Mouse (Mus musculus) 416B (cell line): ENCODE results near the gene Ccdc42.

Experiments used
- DNase-seq: peaks from one replicate; pipeline ENCODE4 v3.0.0; 2011; ENCODE audit warnings: low read depth

Gene Ccdc42

DNA sequence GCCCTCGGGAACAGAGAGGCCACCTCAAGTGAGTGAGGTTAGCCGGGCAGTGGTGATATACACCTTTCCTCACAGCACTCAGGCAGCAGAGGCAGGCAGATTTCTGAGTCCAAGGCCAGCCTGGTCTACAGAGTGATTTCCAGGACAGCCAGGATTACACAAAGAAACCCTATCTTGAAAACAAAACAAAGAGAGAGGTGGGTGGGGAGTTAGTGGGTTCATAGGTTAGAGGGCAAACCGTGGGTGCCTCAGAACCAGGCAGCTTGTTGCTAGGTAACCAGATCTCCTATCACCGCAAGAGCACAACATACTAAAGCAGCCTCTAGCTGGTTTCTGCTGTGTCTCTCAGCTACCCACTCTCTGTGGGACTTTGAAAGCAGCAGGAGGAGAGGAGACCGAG lies at the start of gene Ccdc42:
Ccdc42 (plus strand) TSS at position 301 of the 400 bp plus-strand sequence.
- DNase-seq, result no peak

DNA sequence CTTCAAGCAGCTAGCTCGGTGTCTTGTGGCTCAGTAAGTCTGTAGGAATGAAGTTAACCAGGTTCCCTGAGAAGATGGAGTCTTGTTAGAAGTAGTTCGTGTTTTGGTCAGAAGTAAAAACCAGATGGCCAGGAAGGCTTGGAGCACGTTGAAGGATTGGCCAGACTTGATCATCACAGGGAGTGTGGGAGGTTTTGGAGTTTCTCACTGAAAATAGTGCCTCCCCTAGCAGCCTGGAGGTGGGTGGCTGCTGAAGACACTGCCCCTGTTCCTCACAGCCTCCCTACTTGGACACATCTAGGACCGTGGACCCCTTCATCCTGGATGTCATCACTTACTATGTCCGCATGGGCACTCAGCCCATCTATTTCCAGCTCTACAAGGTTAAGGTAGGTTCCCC lies 47.2 kb upstream of the Ccdc42 start:
- no peak for DNase-seq

DNA sequence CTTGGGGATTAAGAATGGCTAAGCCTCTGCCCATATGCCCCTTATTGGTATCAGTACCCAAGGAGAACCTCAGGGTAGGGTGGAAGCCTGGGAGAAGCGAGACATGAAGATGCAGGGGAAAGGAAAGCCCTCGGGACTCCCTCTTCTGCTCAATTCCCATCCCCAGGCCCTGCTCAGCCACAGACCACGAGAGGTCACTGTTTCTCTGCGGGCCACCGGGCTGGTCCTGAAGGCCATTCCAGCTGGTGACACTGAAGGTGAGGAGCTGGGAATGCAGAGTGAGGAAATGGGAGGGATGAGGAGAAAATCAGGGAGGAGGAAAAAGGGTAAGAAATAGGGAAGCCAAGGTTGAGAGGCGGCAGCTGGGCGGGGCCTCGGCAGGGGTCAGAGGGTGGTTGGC lies 42.3 kb upstream of the Ccdc42 start:
- no peak for DNase-seq

DNA sequence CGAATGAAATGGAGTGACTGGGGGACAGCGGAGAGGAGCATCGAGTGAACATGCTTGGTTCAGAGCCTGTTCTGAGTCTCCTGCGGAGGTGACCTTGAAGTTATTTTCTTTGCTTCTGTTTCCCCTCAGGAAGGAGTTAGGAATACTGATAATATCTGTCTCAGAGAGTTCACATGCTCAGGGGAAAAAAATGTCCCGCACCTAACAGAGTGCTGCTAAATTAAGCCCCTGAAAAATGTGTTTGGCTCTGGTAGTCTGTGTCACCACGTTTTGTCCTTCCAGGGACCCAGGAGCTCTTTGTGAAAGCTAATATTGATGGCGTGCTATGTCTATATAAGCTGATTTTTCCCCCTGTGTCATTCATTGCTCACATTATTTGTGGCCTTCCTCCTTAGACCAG lies 41.6 kb upstream of the Ccdc42 start:
- no peak for DNase-seq

DNA sequence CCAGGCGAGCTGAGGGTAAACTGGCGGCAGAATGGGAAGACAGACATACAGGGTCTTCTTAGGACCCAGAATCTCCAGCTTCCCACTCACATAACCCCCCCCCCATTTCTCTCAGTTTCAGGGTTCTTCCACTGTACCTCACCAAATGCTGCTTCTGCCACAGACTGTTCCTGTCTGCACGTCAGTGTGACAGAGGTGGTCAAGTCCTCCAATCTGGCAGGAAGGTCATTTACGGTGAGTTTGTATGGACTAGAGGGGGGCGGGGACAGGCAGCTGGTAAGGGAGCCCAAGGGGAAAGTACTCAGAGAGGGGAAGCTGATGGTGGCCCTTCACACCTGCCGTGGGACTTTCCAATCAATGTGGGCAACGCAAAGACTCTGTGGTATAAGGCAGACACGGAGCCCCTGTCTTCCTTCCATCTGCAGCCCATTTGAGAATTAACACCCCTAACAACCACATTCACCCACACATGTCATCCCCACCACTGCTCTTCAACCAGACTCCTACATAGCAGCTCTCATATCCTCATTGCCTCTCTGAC lies 41.1 kb upstream of the Ccdc42 start:
- DNase-seq, result no peak

DNA sequence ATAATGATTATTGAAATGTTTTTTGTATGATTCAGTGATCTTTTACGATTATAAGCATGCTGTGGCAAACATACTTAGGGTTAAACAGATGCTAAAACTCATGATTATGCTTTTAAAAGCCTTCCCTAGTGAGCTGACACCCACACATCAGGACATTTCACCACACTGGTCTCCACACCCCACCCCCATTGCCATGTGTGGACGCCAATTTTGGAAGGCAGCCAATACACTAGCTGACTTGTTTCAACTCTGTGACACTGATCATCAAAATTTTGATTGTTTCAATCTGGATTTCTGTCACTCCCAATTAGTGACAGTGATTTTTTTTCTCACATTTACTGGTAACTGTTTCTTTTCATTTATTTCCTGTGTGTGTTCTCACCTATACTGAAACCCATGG lies 39.3 kb upstream of the Ccdc42 start:
- no peak for DNase-seq

DNA sequence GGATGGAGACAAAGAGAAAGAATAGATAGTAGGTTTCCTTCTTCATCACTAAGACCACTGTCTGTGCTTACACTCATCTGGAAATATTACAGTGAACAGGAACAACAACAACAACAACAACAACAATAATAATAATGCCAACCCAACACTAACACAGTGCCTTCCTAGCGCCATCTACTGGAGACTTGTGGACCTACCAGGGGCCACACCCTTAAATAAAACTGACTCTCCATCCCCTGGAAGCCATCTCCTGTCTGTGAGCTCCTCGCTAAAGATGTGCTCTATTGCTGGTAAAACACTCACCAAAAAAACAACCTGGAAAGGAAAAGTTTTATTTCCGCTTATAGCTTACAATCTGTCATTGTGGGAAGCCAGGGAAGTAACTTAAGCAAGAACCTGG lies 37.2 kb upstream of the Ccdc42 start:
- DNase-seq, result peak; percentile 16

DNA sequence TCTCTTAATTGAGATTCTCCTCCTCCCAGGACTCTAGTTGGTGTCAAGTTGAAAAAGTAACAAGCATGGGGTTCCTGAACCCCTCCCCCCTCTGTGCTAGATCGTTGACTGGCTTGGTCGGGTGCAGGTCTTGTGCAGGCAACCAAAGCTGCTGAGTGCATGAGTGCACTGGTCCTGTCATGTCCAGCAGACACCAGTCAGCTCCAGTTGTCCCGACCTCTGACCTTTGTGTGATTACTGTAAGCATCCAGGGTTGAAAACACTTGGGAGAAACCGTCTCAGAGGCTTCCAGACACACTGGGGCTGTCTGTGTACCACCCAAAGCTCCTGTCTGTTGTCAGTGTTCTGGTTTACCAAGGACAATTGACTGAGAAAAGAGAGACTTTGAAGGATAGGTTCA lies 36.5 kb upstream of the Ccdc42 start:
- no peak for DNase-seq

DNA sequence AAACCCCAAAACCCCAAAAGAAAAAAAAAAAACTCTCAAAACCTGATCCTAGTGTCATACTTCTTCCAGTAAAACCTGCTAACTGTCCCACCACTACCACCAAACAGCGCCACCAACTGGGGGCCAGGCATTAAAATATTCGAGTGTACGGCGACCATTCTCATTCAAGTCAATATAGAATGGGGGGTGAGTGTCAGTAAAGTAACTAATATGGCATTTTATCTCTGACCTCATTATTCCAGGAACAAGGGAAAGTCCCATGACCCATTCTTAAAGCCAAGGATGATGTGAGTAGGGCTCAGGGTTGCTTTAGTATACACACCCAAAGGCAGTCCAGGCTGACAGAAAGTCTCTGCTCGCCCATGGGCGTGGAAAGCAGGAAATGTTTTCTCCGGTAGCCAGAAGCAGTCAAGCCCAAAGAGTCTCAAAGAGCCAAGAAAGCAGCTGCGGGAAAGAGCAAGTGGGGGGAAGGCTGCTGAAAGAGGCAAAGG lies 32.8 kb upstream of the Ccdc42 start:
- DNase-seq, result peak; percentile 47

DNA sequence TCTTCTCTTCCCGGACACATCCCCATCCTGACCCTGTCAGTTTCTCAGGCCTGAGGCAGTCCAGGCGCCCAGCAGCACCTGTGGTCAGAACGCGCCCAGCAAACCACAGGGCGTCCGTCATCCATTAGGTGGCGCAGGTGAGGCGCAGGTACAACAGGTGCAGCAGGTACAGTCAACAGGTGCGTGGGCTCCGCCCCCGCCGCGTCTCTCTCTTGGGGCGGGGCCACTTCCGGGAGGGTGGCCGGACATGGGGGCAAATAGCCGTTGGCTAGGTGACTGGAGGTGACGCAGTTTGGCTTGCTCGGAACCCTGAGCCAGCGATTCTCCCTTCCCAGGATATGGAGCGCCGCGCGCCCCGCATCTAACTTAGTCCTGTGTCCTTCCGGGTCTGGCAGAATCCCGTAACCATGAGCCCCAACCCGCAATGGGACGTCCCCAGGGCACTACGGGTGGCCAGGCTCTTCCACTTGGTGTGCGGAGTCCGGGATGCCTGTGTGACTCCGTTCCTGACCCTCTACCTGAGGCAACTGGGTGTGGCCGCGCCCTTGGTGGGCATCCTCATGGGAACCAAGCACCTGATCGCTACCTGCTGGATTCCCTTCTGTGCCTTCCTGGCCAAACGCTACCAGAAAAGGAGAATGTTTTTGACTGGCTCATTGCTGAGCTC lies 30.8 kb upstream of the Ccdc42 start, which contains the start of gene Mfsd6l:
Mfsd6l (plus strand) TSS at position 269 of the 667 bp plus-strand sequence.
- no peak for DNase-seq

DNA sequence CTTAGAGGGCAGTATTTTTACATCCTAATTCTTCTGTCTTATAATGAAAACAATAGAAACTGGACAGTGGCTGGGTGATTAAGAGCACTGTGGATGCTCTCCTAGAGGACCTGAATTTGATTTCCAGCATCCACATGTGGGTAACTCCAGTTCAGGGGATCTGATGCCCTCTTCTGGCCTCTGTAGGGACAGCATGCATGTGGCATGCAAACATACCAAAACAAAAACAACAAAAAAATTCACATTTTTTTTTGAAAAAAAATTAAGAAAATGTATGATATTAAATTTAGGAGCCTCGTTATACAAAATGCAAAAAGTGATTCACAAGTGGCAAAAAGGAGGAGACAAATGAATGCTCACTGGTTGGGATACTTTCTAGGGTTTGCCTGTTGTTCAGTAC lies 27.3 kb upstream of the Ccdc42 start:
- DNase-seq, result peak; percentile 19

DNA sequence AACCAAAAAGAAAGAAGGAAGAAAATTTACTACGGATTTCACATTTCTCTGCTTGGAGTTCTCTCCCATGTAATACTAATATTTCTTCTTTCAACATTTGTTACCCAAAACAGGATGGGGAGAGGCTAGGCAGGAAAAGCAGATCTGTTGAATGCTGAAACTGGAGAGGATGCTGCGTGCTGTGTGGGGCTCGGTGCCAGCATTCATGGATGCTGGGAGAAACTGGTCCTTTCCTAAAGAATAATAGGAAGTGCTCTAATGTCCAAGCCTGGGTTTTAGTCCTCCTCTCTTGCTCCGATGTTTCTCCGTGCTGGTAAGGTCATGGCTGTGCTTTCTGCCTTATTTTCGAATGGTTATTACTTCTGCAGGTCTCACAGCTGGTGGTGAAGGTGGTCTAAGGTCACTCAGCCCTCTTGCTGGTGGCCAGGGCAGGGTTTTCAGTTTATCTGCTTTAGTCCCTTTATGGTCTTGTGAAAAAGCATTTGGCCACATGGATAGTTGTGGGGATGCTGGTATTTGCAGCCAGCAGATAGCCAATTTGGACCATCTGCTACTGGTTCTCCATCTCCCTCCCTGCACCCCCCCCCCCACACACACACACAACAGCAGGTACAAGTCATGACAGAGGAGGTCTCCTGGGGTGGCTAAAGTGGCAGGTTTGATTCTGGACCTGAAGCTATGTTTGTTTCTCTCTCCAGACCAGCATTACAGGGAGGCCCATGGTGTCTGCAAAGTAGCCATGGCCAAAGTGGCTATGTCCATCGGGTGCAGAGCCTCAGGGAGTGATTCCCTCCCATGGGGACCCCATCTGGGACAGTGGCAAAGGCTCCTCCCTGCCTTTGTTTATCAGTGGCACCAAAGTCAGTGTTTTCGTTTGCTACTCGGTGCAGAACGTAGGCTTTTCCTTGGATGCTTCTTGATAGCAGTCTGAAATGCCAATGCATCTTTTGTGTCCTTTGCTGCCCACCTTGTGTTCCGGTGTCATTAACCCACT lies 24.6 kb upstream of the Ccdc42 start:
- DNase-seq, result no peak

DNA sequence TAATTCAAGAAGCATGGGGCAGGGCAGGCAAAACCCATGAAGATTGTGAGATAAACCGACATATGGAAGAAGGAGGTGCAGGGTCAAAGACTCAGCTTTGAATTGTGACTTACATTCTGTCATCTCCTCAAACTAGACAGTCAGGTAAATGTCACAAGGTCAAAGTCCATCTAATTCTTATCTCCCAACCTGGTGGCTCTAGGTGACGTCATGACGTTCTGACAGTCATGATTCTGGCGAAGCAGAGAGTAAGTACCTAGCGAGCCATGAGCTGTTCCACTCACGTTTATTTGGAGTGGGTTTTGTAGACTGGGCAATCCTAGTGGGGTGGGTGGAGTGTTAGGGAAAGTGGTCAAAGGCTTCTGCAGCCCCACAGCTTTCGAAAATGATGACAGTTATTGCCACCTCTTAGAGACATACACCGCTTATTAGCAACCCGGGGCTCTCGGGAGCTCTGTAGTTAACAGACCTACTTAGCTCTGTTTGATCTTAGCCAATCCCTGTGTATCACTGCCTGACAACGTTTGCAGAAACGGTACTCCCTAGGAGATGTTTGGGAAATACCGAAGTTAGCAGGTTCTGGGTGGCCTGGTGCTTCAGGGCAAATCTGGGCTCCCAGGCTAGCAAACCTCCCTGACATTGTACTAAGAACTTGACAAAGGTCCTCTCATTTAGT lies 22.3 kb upstream of the Ccdc42 start:
- no peak for DNase-seq

DNA sequence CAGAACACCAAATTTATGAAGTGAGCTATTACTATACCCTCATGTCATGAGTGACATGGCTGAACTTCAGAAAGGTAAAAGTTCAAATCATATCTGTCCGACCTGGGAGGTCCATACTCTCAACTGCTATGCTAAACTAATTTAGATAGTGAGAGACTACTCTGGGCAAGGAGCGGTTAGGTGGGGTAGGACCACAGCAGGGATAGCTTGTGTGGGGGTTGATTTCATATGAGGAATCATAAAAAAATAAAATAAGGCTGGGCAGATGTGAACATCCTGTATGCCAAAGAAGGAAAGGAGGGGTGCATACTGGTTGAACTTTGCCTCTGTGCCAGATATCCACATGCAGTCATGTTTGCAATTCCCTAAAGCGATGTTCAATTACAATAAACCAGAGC lies 21.8 kb upstream of the Ccdc42 start:
- no peak for DNase-seq

DNA sequence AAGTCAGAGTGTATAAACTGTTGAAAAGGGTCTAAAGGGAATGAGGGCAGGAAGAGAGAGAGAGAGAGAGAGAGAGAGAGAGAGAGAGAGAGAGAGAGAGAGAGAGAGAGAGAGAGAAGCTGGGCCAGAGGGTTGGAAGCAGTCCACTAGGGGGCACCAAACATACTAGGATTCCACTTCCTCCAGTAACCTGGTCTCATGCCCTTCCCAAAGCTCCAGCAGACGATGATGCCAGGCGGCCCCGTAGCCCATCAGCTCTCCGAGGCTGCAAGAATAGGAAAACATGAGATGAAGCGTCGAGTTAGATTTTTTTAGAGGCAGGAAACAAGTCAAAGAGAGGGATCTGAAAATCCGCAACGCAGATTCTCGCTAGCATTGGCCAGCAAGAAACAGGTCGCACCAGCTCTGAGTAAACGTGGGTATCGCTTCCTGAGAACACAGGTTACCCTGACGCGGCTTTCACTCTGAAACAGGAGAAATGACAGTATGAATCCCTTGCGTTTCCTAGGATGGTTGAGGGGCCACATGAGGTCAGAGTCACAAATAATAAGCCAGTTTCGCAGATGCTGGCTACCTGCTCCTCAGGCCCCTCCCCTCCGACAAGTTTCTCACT lies 20.3 kb upstream of the Ccdc42 start:
- peak; percentile 43 for DNase-seq

DNA sequence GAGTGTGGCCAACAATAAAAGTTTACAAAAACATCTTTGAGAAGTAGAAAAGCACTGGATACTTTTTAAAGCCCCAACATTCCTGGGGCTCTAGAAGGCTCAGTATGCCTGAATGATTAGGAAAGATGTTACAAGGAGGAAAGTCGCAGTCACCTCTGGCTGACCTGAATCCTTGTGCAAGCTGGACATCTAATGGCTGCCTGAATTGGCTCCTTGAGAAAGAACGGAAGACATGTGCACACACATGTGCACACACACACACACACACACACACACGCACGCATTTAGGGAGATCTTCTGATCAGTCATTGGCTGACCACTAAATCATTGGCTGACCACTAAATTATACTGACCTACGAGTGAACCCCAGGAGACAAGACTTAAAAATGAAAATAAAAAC lies 16.0 kb upstream of the Ccdc42 start:
- DNase-seq, result no peak

DNA sequence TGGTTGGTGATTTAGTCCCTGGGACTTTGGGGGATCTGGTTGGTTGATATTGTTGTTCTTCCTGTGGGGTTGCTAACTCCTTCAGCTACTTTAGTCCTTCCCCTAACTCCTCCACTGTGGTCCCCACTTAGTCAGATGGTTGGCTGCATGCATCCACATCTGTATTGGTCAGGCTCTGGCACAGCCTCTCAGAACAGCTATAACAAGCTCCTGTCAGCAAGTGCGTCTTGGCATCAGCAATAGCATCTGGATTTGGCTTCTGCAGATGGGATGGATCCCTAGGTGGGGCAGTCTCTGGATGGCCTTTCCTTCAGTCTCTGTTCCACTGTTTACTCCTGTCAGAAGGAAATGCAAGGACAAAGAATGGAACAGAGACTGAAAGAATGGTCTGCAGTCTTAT lies 9.7 kb upstream of the Ccdc42 start:
- DNase-seq, result no peak

DNA sequence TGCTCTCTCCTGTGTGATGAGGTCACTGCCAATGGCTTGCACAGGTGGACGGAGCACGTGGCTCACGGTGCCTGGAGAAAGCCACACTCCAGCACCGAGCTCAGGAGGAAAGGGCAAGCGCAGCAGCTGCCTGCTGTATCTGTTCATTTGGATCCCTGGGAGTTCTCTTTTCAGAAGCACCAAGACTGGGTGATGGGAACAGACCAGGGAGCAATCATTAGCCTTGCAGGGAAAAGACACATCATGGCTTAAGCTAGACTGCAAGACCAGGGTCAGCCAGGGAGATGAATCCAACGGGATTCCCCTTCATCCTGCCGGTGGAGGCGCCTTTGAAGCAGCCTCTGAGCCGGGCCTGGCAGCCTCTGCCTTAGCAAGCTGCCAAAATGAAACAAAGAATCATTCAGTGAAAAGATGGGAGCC lies 7.3 kb upstream of the Ccdc42 start:
- DNase-seq, result no peak

DNA sequence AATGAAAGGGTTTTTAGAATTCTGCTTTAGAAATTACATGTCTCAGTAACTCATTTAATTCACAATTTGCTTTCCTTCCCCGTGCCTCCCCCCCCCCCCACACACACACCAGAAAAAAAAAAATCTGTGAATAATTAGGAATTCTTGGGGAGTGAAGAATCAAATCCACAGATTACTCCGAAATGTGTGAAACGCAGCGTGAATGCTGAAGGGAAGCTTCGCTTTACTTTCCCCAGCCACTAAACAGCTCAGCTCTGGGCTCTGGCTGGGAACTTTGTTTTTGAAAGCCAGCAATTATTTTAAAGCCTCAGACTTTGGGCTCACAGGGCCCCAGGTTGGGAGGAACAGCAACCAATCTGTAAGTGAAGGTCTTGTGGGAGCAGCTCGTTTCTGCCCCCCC lies 6.3 kb upstream of the Ccdc42 start:
- no peak for DNase-seq

DNA sequence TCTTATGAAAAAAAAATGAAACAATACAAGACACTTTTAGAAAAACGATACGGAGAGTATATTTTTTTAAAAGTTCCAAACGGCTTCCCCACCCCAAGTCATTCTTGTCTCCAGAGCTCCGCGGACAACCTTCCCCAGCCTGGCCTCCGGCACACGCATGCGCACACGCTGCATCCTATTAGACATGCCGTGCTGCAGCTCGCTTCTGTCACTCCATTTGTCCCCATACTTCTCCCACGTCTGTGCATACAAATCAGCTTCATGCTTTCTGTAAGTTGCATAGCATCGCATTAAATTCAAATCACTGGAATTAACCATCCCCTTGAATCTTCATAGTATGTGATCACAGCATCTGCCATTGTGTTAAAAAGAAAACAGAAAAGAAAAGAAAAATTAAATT lies 3.6 kb upstream of the Ccdc42 start:
- DNase-seq, result no peak

DNA sequence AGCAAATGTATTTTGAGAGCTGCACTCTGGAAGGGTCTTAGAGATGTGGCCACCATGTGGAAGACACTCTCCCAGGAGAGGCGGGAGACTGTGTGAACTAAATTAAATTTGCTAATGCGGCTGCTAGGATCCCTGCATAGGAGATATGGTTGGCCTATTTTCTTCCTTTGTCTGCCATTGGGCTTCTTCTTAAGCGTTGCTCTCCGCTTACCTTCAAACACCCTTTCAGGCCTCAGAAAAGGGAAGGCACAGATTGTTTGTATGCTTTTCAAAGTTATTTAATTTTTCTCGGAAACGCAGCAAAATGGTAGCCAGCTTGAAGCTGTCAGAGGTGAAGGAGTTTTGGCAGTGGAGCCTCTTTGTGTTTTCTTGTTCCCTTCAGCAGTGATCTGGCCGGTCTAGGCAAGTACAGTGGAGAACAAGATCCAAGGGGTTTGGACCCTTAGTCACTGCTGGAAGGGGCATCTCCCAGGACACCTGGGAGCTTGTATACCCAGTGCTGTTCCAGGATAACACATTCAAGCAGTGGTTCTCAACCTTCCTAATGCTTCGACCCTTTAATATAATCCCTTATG lies 2.8 kb upstream of the Ccdc42 start:
- DNase-seq, result no peak
